7 mouse cellular contexts compared by ENCODE assay signal in genomic region chr6:52861186-52861820, GRCm38 (mm10).
DNase-seq lines count a peak whose midpoint lies in the region; ATAC-seq lines count a peak whose summit lies in the region.

No protein-coding gene starts in this region.

- peak; percentile 79 for DNase-seq in left cerebral cortex, postnatal 4 days
- no peak for DNase-seq in left cerebral cortex, adult 9 months (ENCODE audit: low spot score in 2 of 2)
- peak; percentile 20 for DNase-seq in cerebellum, adult 8-10 months
- peak; percentile 18 for DNase-seq in lung, postnatal 25 days (ENCODE audit: low spot score)
- DNase-seq in left cerebral cortex, adult 18-20 months (ENCODE audit: low spot score in 2 of 2): no peak
- DNase-seq in spleen, adult 18-20 months: no peak

- no peak for ATAC-seq in heart, embryonic 16.5 days (replicated peaks; ENCODE audit: extremely low read depth, insufficient read depth, low FRiP score)

- 60% methylated on average over 9 of the region's 9 CpGs for WGBS in heart, embryonic 16.5 days

- no peak overlapping the region for H3K4me2 ChIP-seq in heart, embryonic 16.5 days (ENCODE audit: low read depth, low read length)

- H3K36me3 ChIP-seq in heart, embryonic 16.5 days (ENCODE audit: control insufficient read depth, insufficient read depth): no peaks in the 10 kb centered on the region

- H3K27ac ChIP-seq in heart, embryonic 16.5 days (ENCODE audit: low read length): peak overlapping the region; percentile 72

- no peaks in the 10 kb centered on the region for H3K9me3 ChIP-seq in heart, embryonic 16.5 days (replicated peaks; ENCODE audit: control insufficient read depth, low read length)

- no peak overlapping the region for H3K4me3 ChIP-seq in heart, embryonic 16.5 days (ENCODE audit: low read length)

- intact Hi-C loops in left cerebral cortex, postnatal 4 days (cut with DNase I): no loop called here

- no peaks in the 10 kb centered on the region for H3K27me3 ChIP-seq in heart, embryonic 16.5 days (ENCODE audit: control insufficient read depth, insufficient read depth, low read length)

- H3K4me1 ChIP-seq in heart, embryonic 16.5 days (ENCODE audit: control insufficient read depth, insufficient read depth, low read length): peaks cover 36% of the 10 kb centered on the region

- H3K9ac ChIP-seq in heart, embryonic 16.5 days (ENCODE audit: low read length): no peak overlapping the region

Comparison
In these comparisons a context has a peak if more than half of its experiments do, and no peak if none do; other contexts are left out.
1. DNase-seq: peak in left cerebral cortex, postnatal 4 days (single experiment), cerebellum, adult 8-10 months (single experiment) and lung, postnatal 25 days (single experiment); none in left cerebral cortex, adult 9 months (0 of 2), left cerebral cortex, adult 18-20 months (0 of 2) and spleen, adult 18-20 months (0 of 2).